ENCODE assay signal across 7 mouse cellular contexts in the genomic region with DNA sequence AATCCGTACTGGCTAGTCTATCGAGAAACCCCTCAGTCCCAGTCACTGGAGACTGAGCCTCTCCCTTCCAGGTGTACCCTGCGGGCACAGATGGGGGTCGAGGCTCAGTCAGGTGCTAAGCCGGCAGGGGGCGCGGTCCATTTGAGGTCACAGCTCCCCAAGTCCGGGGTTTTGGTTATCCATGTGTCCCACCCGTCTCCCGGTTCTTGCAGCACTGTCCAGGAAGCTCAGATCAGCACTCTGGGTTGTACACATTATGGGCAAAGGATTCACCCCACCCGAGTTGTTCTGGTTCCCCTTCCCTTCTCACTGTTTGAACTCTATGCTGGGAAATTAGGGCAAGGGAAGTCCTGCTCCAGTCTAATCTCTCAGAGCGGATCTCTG. TPM values are rescaled to one million over a fixed set of nuclear protein-coding genes. Genes with fewer than 3 reads are reported as not detected.
DNase-seq lines count a peak whose midpoint lies in the region; ATAC-seq and TF ChIP-seq lines count a peak whose summit lies in the region.

No protein-coding gene starts in this region.

- TF ChIP-seq EP300 in lung, postnatal 0 days (IDR thresholded peaks at IDR 0.05), result no peak

- no peaks in the 10 kb centered on the region for H3K9me3 ChIP-seq in lung, postnatal 0 days (ENCODE audit: low read length)
- H3K9me3 ChIP-seq in embryonic facial prominence, embryonic 15.5 days (replicated peaks), result no peaks in the 10 kb centered on the region
- no peaks in the 10 kb centered on the region for H3K9me3 ChIP-seq in hindbrain, postnatal 0 days (ENCODE audit: low read length)
- H3K9me3 ChIP-seq in midbrain, embryonic 12.5 days, result no peaks in the 10 kb centered on the region

- no peaks in the 10 kb centered on the region for H3K36me3 ChIP-seq in lung, postnatal 0 days (ENCODE audit: insufficient read depth, low read length)
- no peaks in the 10 kb centered on the region for H3K36me3 ChIP-seq in embryonic facial prominence, embryonic 15.5 days
- H3K36me3 ChIP-seq in hindbrain, postnatal 0 days (ENCODE audit: insufficient read depth, low read length), result no peaks in the 10 kb centered on the region
- H3K36me3 ChIP-seq in midbrain, embryonic 12.5 days, result no peaks in the 10 kb centered on the region

- WGBS in lung, postnatal 0 days, result 4% methylated on average over 12 of the region's 12 CpGs
- WGBS in embryonic facial prominence, embryonic 15.5 days, result under 1% methylated on average over 12 of the region's 12 CpGs
- WGBS in hindbrain, postnatal 0 days, result 0% methylated on average over 12 of the region's 12 CpGs
- 1% methylated on average over 12 of the region's 12 CpGs for WGBS in midbrain, embryonic 12.5 days

- H3K27me3 ChIP-seq in lung, postnatal 0 days (replicated peaks; ENCODE audit: insufficient read depth, low read length), result 0 out of 2 replicates have a peak, but pooled peaks cover 6% of the 10 kb centered on the region
- peaks cover 57% of the 10 kb centered on the region for H3K27me3 ChIP-seq in embryonic facial prominence, embryonic 15.5 days
- peaks cover 34% of the 10 kb centered on the region for H3K27me3 ChIP-seq in hindbrain, postnatal 0 days (ENCODE audit: insufficient read depth, low read length)
- peaks cover 82% of the 10 kb centered on the region for H3K27me3 ChIP-seq in midbrain, embryonic 12.5 days

- no peak overlapping the region for H3K27ac ChIP-seq in lung, postnatal 0 days (ENCODE audit: low read length)
- no peak overlapping the region for H3K27ac ChIP-seq in embryonic facial prominence, embryonic 15.5 days (replicated peaks)
- H3K27ac ChIP-seq in hindbrain, postnatal 0 days, result no peak overlapping the region
- no peak overlapping the region for H3K27ac ChIP-seq in midbrain, embryonic 12.5 days (replicated peaks)

- H3K4me1 ChIP-seq in lung, postnatal 0 days (ENCODE audit: insufficient read depth, low read depth, low read length), result peaks cover 37% of the 10 kb centered on the region; the same call in 1 of the 2 replicates
- H3K4me1 ChIP-seq in embryonic facial prominence, embryonic 15.5 days, result peaks cover 56% of the 10 kb centered on the region
- H3K4me1 ChIP-seq in hindbrain, postnatal 0 days (ENCODE audit: insufficient read depth, low read length), result peaks cover 18% of the 10 kb centered on the region
- H3K4me1 ChIP-seq in midbrain, embryonic 12.5 days, result peaks cover 35% of the 10 kb centered on the region

- no peak for ATAC-seq in lung, postnatal 0 days
- no peak for ATAC-seq in embryonic facial prominence, embryonic 15.5 days (ENCODE audit: insufficient number of reproducible peaks, low FRiP score, low TSS enrichment, low read depth)
- ATAC-seq in hindbrain, postnatal 0 days, result no peak
- ATAC-seq in midbrain, embryonic 12.5 days (ENCODE audit: low FRiP score, low read depth), result no peak

- H3K4me3 ChIP-seq in lung, postnatal 0 days (ENCODE audit: low read depth, low read length), result peak overlapping the region; percentile 55
- H3K4me3 ChIP-seq in embryonic facial prominence, embryonic 15.5 days (replicated peaks), result peak overlapping the region; percentile 49
- H3K4me3 ChIP-seq in hindbrain, postnatal 0 days (ENCODE audit: low read length), result peak overlapping the region; percentile 35
- H3K4me3 ChIP-seq in midbrain, embryonic 12.5 days, result peak overlapping the region; percentile 45

- H3K9ac ChIP-seq in lung, postnatal 0 days (replicated peaks; ENCODE audit: low read depth), result no peak overlapping the region
- H3K9ac ChIP-seq in embryonic facial prominence, embryonic 15.5 days, result no peak overlapping the region
- H3K9ac ChIP-seq in hindbrain, postnatal 0 days (replicated peaks; ENCODE audit: low read length), result no peak overlapping the region
- H3K9ac ChIP-seq in midbrain, embryonic 12.5 days (replicated peaks), result no peak overlapping the region

- peak overlapping the region; percentile 87 for H3K4me2 ChIP-seq in lung, postnatal 0 days (replicated peaks; ENCODE audit: low read depth, low read length)
- peak overlapping the region; percentile 90 for H3K4me2 ChIP-seq in embryonic facial prominence, embryonic 15.5 days (replicated peaks)
- peak overlapping the region; percentile 75 for H3K4me2 ChIP-seq in hindbrain, postnatal 0 days (ENCODE audit: low read depth, low read length)
- peak overlapping the region; percentile 76 for H3K4me2 ChIP-seq in midbrain, embryonic 12.5 days (replicated peaks)

- TF ChIP-seq CTCF in lung, postnatal 0 days (IDR thresholded peaks at IDR 0.05), result peak; percentile 44
- peak; percentile 37 for TF ChIP-seq CTCF in hindbrain, postnatal 0 days (IDR thresholded peaks at IDR 0.05; ENCODE audit: low read depth)

- intact Hi-C loops in left cerebral cortex, postnatal 36 days (cut with DNase I), result loop anchor here (2.0 to 5.0 kb wide), 3 partner anchors 78 to 465 kb away; no protein-coding TSS in a partner anchor

- DNase-seq in lung, postnatal 0 days (ENCODE audit: low spot score), result peak; percentile 35
- no peak for DNase-seq in lung, postnatal 25 days (ENCODE audit: low spot score)
- no peak for DNase-seq in hindbrain, postnatal 0 days (ENCODE audit: low spot score)
- no peak for DNase-seq in left cerebral cortex, postnatal 36 days (ENCODE audit: low spot score in 2 of 2)
- DNase-seq in adrenal gland, postnatal 4 days (ENCODE audit: low spot score in 2 of 2), result no peak

RNA-seq across cellular contexts. Expression of gene Adm, which starts 0.4 kb away (rescaled TPM):
- 4.8 and 7.8 TPM in 2 replicates for polyA plus RNA-seq in lung, postnatal 0 days (2015; fragmentation: Nextera tagmentation; extraction: Ambion mirVana)
- 5.5 and 5.6 TPM in 2 replicates for polyA plus RNA-seq in embryonic facial prominence, embryonic 15.5 days (2015; fragmentation: Nextera tagmentation; extraction: Ambion mirVana)
- 2.1 and 2.2 TPM in 2 replicates for total RNA-seq in hindbrain, postnatal 0 days (2014; rRNA removed)
- polyA plus RNA-seq in hindbrain, postnatal 0 days (2015; fragmentation: Nextera tagmentation; extraction: Ambion mirVana), result 4.2 and 6.0 TPM in 2 replicates
- 3.5 and 3.9 TPM in 2 replicates for polyA plus RNA-seq in midbrain, embryonic 12.5 days (2016; fragmentation: Nextera tagmentation; extraction: Ambion mirVana)
- total RNA-seq in left cerebral cortex, postnatal 36 days (2021), result 1 to 10 TPM; 2.4 to 2.9 TPM
- total RNA-seq in adrenal gland, postnatal 4 days (2021), result 10 to 100 TPM; 26.9 to 28.0 TPM

RNA-seq across cellular contexts. Expression of gene Sbf2, which starts 12.4 kb away (rescaled TPM):
- 23.3 and 25.7 TPM in 2 replicates for polyA plus RNA-seq in lung, postnatal 0 days (2015; fragmentation: Nextera tagmentation; extraction: Ambion mirVana)
- polyA plus RNA-seq in embryonic facial prominence, embryonic 15.5 days (2015; fragmentation: Nextera tagmentation; extraction: Ambion mirVana), result 27.7 and 28.4 TPM in 2 replicates
- 55.0 and 70.5 TPM in 2 replicates for total RNA-seq in hindbrain, postnatal 0 days (2014; rRNA removed)
- polyA plus RNA-seq in hindbrain, postnatal 0 days (2015; fragmentation: Nextera tagmentation; extraction: Ambion mirVana), result 40.3 and 42.9 TPM in 2 replicates
- 55.8 and 57.7 TPM in 2 replicates for polyA plus RNA-seq in midbrain, embryonic 12.5 days (2016; fragmentation: Nextera tagmentation; extraction: Ambion mirVana)
- 10 to 100 TPM; 46.1 to 69.2 TPM for total RNA-seq in left cerebral cortex, postnatal 36 days (2021)
- 10 to 100 TPM; 73.6 to 76.2 TPM for total RNA-seq in adrenal gland, postnatal 4 days (2021)
